Mouse (Mus musculus) thymus, adult 2 months (tissue): ENCODE measurements around the gene Dhrs7b.

Source experiments
- CTCF ChIP-seq: fragments of 200-500 bp; IDR thresholded peaks from 2 replicates; pipeline ENCODE4 v1.5.1; 2012; ENCODE audit warnings: mild to moderate bottlenecking, control low read depth, low read length, moderate library complexity, borderline replicate concordance; ENCODE audit not compliant: control insufficient read depth, poor library complexity, insufficient read depth; ENCODE audit errors: extremely low read depth
- POLR2A ChIP-seq: fragments of 200-500 bp; IDR thresholded peaks from 2 replicates; pipeline ENCODE4 v1.6.1; 2012; ENCODE audit warnings: mild to moderate bottlenecking, low read length, control low read depth, moderate library complexity; ENCODE audit not compliant: control insufficient read depth, poor library complexity, insufficient read depth; ENCODE audit errors: extremely low read depth

DNA sequence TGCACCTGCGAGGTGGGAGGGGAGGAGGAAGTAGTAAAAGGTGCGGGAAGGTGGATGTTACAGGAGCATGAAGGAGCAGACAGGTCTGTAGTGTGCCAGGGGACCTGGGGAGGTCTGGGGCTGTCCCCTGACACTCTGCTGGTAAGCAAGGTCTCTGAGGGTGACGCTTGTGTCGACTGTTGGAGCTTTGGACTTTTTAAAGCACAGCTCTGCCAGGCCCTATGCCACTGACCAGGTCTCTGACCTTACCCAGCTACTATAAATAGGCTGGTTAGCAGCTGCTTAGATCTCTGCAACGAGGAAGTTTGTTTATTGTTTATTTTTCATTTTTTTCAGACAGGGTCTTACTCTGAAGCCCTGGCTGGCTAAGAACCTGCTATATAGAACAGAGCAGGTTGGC, 15.0 kb downstream of the Dhrs7b start:
- no peak for TF ChIP-seq POLR2A
- TF ChIP-seq CTCF = no peak
